Mouse (Mus musculus) MEL (cell line): ENCODE results near the gene Elmod3.

Experiments
- CHD2 ChIP-seq: IDR thresholded peaks from 2 replicates; pipeline ENCODE4 v1.6.1; 2011; ENCODE audit warnings: low read length, improper control_type of control experiment
- CTCF ChIP-seq, 3 experiments: IDR thresholded peaks in 2 of 3; conservative IDR thresholded peaks in 1 of 3; 2 replicates each; pipeline ENCODE4 v1.5.1; 2011 to 2012; ENCODE audit warnings: low read length in 3 of 3, low read depth in 2 of 3, mild to moderate bottlenecking in 2 of 3, improper control_type of control experiment in 1 of 3, inconsistent platforms in 1 of 3, mixed read lengths in 1 of 3, moderate library complexity in 1 of 3; ENCODE audit not compliant: control insufficient read depth in 1 of 3, insufficient read depth in 1 of 3, poor library complexity in 1 of 3, severe bottlenecking in 1 of 3
- MAFK ChIP-seq: IDR thresholded peaks from 2 replicates; pipeline ENCODE4 v1.6.1; 2011; ENCODE audit warnings: low read depth, mild to moderate bottlenecking, low read length, improper control_type of control experiment, borderline replicate concordance
- MXI1 ChIP-seq: IDR thresholded peaks from 2 replicates; pipeline ENCODE4 v1.6.1; 2011; ENCODE audit warnings: mild to moderate bottlenecking, low read depth, low read length, improper control_type of control experiment
- POLR2A ChIP-seq, 2 experiments: IDR thresholded peaks; 2 replicates each; pipeline ENCODE4 v1.6.1; 2011 to 2012; ENCODE audit warnings: low read length in 2 of 2, mild to moderate bottlenecking in 2 of 2, control low read depth in 1 of 2, improper control_type of control experiment in 1 of 2, low read depth in 1 of 2, moderate library complexity in 1 of 2; ENCODE audit not compliant: control insufficient read depth in 1 of 2, insufficient read depth in 1 of 2, poor library complexity in 1 of 2
- TAL1 ChIP-seq: IDR thresholded peaks from 2 replicates; pipeline ENCODE4 v1.6.1; 2012; ENCODE audit warnings: mild to moderate bottlenecking, inconsistent platforms, low read length, moderate library complexity, mixed read lengths

DNA sequence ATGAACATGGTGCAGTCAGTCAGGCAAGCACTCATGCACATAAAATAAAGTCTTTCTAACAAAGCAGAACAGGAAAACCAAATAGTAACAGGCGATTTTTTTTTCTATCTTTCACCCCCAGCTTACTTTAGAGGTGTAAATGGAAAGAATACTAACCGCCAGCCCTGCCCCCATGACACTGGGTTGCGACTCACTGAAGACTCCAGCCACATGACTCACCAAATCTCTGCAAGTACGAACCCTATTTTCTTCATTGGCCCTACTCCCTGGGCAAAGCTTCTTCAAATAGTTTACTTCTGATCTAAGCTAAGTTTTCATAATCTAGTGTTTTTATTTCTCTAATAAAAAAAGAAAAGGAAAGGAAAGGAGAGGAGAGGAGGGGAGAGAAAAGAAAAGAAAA is 46.4 kb upstream of the Elmod3 start:
- no peak for TF ChIP-seq CTCF (IDR thresholded peaks at IDR 0.05 in 2 of 3, conservative IDR thresholded peaks at IDR 0.05 in 1 of 3; ENCODE audit: control insufficient read depth in 1 of 3, insufficient read depth in 1 of 3, low read depth in 2 of 3, low read length in 3 of 3, poor library complexity in 1 of 3, severe bottlenecking in 1 of 3)
- no peak for TF ChIP-seq POLR2A (IDR thresholded peaks at IDR 0.05; ENCODE audit: control insufficient read depth in 1 of 2, insufficient read depth in 1 of 2, low read depth in 1 of 2, low read length in 2 of 2, poor library complexity in 1 of 2)
- TF ChIP-seq TAL1, result no peak
- TF ChIP-seq CHD2, result no peak
- no peak for TF ChIP-seq MAFK
- no peak for TF ChIP-seq MXI1
